Mouse (Mus musculus) kidney, embryonic 14.5 days (tissue): ENCODE data around the gene Cldn14. TPM values are rescaled to one million over a fixed set of nuclear protein-coding genes. Genes with fewer than 3 reads are reported as not detected.
"Not testable (repeated sequence)": the region's sequence is repeated elsewhere in the genome, so short reads cannot be mapped to it uniquely, and the experiment has no call there.

Source experiments
- ATAC-seq: fragments of 200-750 bp; cut with Nextera tagmentation; 2 replicates; pipeline ENCODE4 v1.8.0; 2017; ENCODE audit warnings: moderate number of reproducible peaks, mild to moderate bottlenecking, moderate TSS enrichment, moderate library complexity; ENCODE audit not compliant: low FRiP score, low TSS enrichment
- H3K27ac ChIP-seq: fragments of 300-500 bp; sonication (generic); 2 replicates; pipeline ENCODE4 v1.5.1; 2014; ENCODE audit warnings: low read depth, mild to moderate bottlenecking, low read length, moderate library complexity, mixed read lengths
- H3K27me3 ChIP-seq: fragments of 300-500 bp; sonication (generic); 2 replicates; pipeline ENCODE4 v1.6.1; 2014; ENCODE audit warnings: mild to moderate bottlenecking, low read length; ENCODE audit not compliant: control insufficient read depth, insufficient read depth
- H3K36me3 ChIP-seq: fragments of 300-500 bp; sonication (generic); 2 replicates; pipeline ENCODE4 v1.6.1; 2014; ENCODE audit warnings: low read length, mixed read lengths; ENCODE audit not compliant: control insufficient read depth, insufficient read depth
- H3K4me1 ChIP-seq: fragments of 300-500 bp; sonication (generic); 2 replicates; pipeline ENCODE4 v1.6.1; 2014; ENCODE audit warnings: low read length, mixed read lengths; ENCODE audit not compliant: control insufficient read depth, insufficient read depth
- H3K4me2 ChIP-seq: fragments of 300-500 bp; sonication (generic); replicated peaks from 2 replicates; pipeline ENCODE4 v1.6.1; 2014; ENCODE audit warnings: low read depth, mild to moderate bottlenecking, low read length
- H3K4me3 ChIP-seq: fragments of 300-500 bp; sonication (generic); 2 replicates; pipeline ENCODE4 v1.5.1; 2014; ENCODE audit warnings: mild to moderate bottlenecking, low read length
- H3K9ac ChIP-seq: fragments of 300-500 bp; sonication (generic); 2 replicates; pipeline ENCODE4 v1.6.1; 2014; ENCODE audit warnings: low read depth, mild to moderate bottlenecking, low read length, moderate library complexity
- H3K9me3 ChIP-seq: fragments of 300-500 bp; sonication (generic); 2 replicates; pipeline ENCODE4 v1.6.1; 2016; ENCODE audit warnings: low read length; ENCODE audit not compliant: control insufficient read depth
- WGBS: fragments of 180-500 bp; shearing (Covaris S2); extraction: QIAGEN DNeasy Blood & Tissue Kit; methylation state at CpG from one replicate; pipeline ENCODE4 v1.1.7; 2014; 5-methylcytosine and 5-hydroxymethylcytosine counted together
- polyA plus RNA-seq: library from polyadenylated mRNA; unstranded; fragments of >200 nt; fragmentation: Nextera tagmentation; extraction: Ambion mirVana; gene quantifications from 2 replicates; pipeline ENCODE4 v1.2.1, GENCODE M21; 2014

Cldn14 gene
- polyA plus RNA-seq, 1 experiment from 2014 or later: not detected

- H3K4me3 ChIP-seq: no peak overlapping the region
- no peaks in the 10 kb centered on the region for H3K27me3 ChIP-seq
- WGBS: 62% methylated on average over 9 of the region's 9 CpGs
- no peak for ATAC-seq
- no peak overlapping the region for H3K9ac ChIP-seq
- H3K4me1 ChIP-seq: no peaks in the 10 kb centered on the region
- no peaks in the 10 kb centered on the region for H3K9me3 ChIP-seq
- no peak overlapping the region for H3K4me2 ChIP-seq
- no peak overlapping the region for H3K27ac ChIP-seq
- H3K36me3 ChIP-seq: no peaks in the 10 kb centered on the region
Measured at GRCm38 (mm10) chr16:93983576-93983975, 25.1 kb downstream of the Cldn14 start.

GRCm38 (mm10) chr16:93982341-93982740 lies 26.3 kb downstream of the Cldn14 start:
- ATAC-seq: no peak
- H3K36me3 ChIP-seq: no peaks in the 10 kb centered on the region
- H3K4me1 ChIP-seq: no peaks in the 10 kb centered on the region
- H3K27ac ChIP-seq: no peak overlapping the region
- H3K27me3 ChIP-seq: no peaks in the 10 kb centered on the region
- H3K4me2 ChIP-seq: no peak overlapping the region
- WGBS: 83% methylated on average over 11 of the region's 11 CpGs
- no peaks in the 10 kb centered on the region for H3K9me3 ChIP-seq
- no peak overlapping the region for H3K4me3 ChIP-seq
- no peak overlapping the region for H3K9ac ChIP-seq

GRCm38 (mm10) chr16:93981190-93981841 lies 27.3 kb downstream of the Cldn14 start:
- Histone ChIP-seq H3K4me3 (no peak overlapping the region), H3K9ac (no peak overlapping the region), H3K36me3 (no peaks in the 10 kb centered on the region), H3K4me2 (no peak overlapping the region), H3K27me3 (no peaks in the 10 kb centered on the region), H3K9me3 (no peaks in the 10 kb centered on the region), H3K4me1 (no peaks in the 10 kb centered on the region), H3K27ac (no peak overlapping the region)
- ATAC-seq: no peak
- 75% methylated on average over 15 of the region's 15 CpGs for WGBS

- not testable (repeated sequence) for H3K36me3 ChIP-seq, H3K4me3 ChIP-seq, H3K4me1 ChIP-seq, H3K27me3 ChIP-seq, H3K4me2 ChIP-seq, H3K9ac ChIP-seq, ATAC-seq, H3K9me3 ChIP-seq, H3K27ac ChIP-seq
- WGBS: 84% methylated on average over 3 of the region's 3 CpGs
Measured at GRCm38 (mm10) chr16:93980338-93980737, 28.3 kb downstream of the Cldn14 start.

- Histone ChIP-seq H3K9ac (no peak overlapping the region), H3K4me2 (no peak overlapping the region), H3K27me3 (no peaks in the 10 kb centered on the region), H3K4me3 (no peak overlapping the region), H3K27ac (no peak overlapping the region), H3K9me3 (peaks cover 3% of the 10 kb centered on the region), H3K36me3 (no peaks in the 10 kb centered on the region), H3K4me1 (no peaks in the 10 kb centered on the region)
- WGBS: 82% methylated on average over 2 of the region's 2 CpGs
- no peak for ATAC-seq
Measured at GRCm38 (mm10) chr16:93979316-93979715, 29.3 kb downstream of the Cldn14 start.

GRCm38 (mm10) chr16:93977587-93977986 lies 31.1 kb downstream of the Cldn14 start:
- ATAC-seq: no peak
- Histone ChIP-seq H3K27me3 (no peaks in the 10 kb centered on the region), H3K4me3 (no peak overlapping the region), H3K9me3 (peaks cover 3% of the 10 kb centered on the region), H3K4me2 (no peak overlapping the region), H3K9ac (no peak overlapping the region), H3K36me3 (no peaks in the 10 kb centered on the region), H3K27ac (no peak overlapping the region), H3K4me1 (no peaks in the 10 kb centered on the region)
- 90% methylated on average over 6 of the region's 6 CpGs for WGBS

DNA sequence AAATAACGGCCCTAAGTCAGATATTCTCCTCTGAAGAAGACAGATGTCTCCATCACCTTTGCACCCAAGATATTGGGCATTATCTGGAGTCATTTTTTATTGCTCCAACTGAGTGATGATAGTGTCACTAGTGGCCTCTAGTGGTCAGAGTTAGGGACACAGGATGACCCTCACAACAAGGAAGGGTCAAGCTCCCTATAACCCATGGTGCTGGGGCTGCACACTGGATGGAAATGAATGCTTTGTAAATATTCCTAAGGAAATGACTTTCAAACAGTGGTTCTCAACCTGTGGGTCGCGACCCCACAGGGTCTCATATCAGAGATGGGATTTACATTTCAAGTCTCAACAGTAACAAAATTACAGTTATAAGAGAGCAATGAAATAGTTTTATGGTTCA lies 31.7 kb downstream of the Cldn14 start:
- H3K36me3 ChIP-seq: no peaks in the 10 kb centered on the region
- H3K27me3 ChIP-seq: no peaks in the 10 kb centered on the region
- no peak overlapping the region for H3K27ac ChIP-seq
- peaks cover 3% of the 10 kb centered on the region for H3K9me3 ChIP-seq
- WGBS: 53% methylated on average over 3 of the region's 3 CpGs
- H3K4me2 ChIP-seq: no peak overlapping the region
- H3K9ac ChIP-seq: no peak overlapping the region
- no peak for ATAC-seq
- no peaks in the 10 kb centered on the region for H3K4me1 ChIP-seq
- H3K4me3 ChIP-seq: no peak overlapping the region

DNA sequence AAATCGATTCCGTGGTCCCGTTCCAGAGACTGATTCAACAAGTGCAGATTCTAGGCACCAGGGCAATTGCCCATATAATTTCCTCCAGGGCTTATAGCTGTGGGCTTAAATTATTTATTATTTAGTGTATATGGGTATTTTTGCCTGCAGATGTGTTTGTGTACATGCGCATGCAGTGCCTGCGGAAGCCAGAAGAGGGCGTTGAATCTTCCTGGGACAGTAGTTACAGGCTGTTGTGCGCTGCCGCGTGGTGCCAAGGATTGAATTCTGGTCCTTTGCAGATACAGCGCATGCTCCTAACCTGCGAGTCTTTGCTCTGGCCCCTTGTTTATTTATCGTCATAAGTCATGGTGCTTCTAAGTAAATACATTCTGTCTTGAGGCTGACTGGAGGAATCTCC lies 33.2 kb downstream of the Cldn14 start:
- Histone ChIP-seq H3K27me3 (no peaks in the 10 kb centered on the region; the same call in 1 of the 2 replicates), H3K9me3 (peaks cover 3% of the 10 kb centered on the region), H3K9ac (no peak overlapping the region), H3K36me3 (no peaks in the 10 kb centered on the region), H3K4me1 (no peaks in the 10 kb centered on the region), H3K27ac (no peak overlapping the region), H3K4me3 (no peak overlapping the region), H3K4me2 (no peak overlapping the region)
- WGBS: 85% methylated on average over 12 of the region's 12 CpGs
- ATAC-seq: no peak

DNA sequence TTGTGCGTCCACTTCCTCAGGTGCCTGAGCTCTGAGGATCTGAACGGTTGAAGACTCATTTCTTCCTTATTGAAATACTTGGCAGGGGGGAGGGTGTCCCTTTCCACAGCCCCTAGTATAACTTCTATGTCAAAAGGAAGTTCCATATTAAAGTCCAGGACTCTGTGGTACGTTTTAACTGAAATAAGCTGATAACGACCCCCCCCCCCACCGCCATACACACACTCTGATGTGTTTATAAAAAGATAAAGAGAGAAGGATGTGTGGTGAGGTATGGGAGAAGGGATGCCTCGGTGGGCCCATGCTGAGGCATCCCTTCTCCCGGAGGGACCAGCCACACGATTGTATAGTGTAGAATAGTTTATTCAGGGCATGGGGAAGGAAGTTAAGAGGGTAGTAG lies 34.4 kb downstream of the Cldn14 start:
- Histone ChIP-seq H3K9ac (no peak overlapping the region), H3K36me3 (no peaks in the 10 kb centered on the region), H3K4me3 (no peak overlapping the region), H3K27ac (no peak overlapping the region), H3K4me1 (no peaks in the 10 kb centered on the region), H3K27me3 (no peaks in the 10 kb centered on the region; the same call in 1 of the 2 replicates), H3K4me2 (peak overlapping the region; percentile 39; the same call in 1 of the 2 replicates), H3K9me3 (peaks cover 3% of the 10 kb centered on the region)
- ATAC-seq: no peak
- WGBS: 63% methylated on average over 8 of the region's 8 CpGs
